ENCODE assay signal across 14 mouse cellular contexts in genomic region chr2:59652702-59653101, GRCm38 (mm10). TPM values are rescaled to one million over a fixed set of nuclear protein-coding genes. Genes with fewer than 3 reads are reported as not detected.
DNase-seq lines count a peak whose midpoint lies in the region; ATAC-seq and TF ChIP-seq lines count a peak whose summit lies in the region.
"Had no signal": no experiment of that assay in that cellular context is flagged by ENCODE, and none has a peak within 500 bp of the region (broad histone marks: within the 10 kb centered on the region; RNA-seq: fewer than 3 reads in every experiment).

No protein-coding gene starts in this region.

- no peak for TF ChIP-seq EP300 in liver, embryonic 14.5 days (IDR thresholded peaks at IDR 0.05; ENCODE audit: low read depth)

- peak; percentile 16; the same call in 1 of the 2 replicates for TF ChIP-seq CTCF in liver, embryonic 14.5 days (IDR thresholded peaks at IDR 0.05; ENCODE audit: low read depth)

- no peak for DNase-seq in forebrain, embryonic 11.5 days (ENCODE audit: low spot score)
- no peak for DNase-seq in liver, embryonic 14.5 days (ENCODE audit: low read depth in 3 of 3, low spot score in 3 of 3)
- no peak for DNase-seq in liver
- DNase-seq in forebrain, embryonic 14.5 days (ENCODE audit: low spot score) = no peak
- no peak for DNase-seq in left cerebral cortex, postnatal 25 days (ENCODE audit: low spot score in 2 of 2)
- DNase-seq in gastrocnemius, adult 18-20 months (ENCODE audit: low spot score) = no peak
- DNase-seq: cerebellum, postnatal 36 days; gastrocnemius, postnatal 25 days; heart, postnatal 10 days; left cerebral cortex, postnatal 4 days had no signal

- H3K4me2 ChIP-seq in forebrain, embryonic 11.5 days (ENCODE audit: low read depth, low read length, severe bottlenecking) = no peak overlapping the region
- no peak overlapping the region for H3K4me2 ChIP-seq in forebrain, embryonic 16.5 days (ENCODE audit: low read length)
- H3K4me2 ChIP-seq in liver, embryonic 14.5 days (ENCODE audit: low read depth) = no peak overlapping the region
- H3K4me2 ChIP-seq in forebrain, embryonic 14.5 days (ENCODE audit: low read length) = no peak overlapping the region
- no peak overlapping the region for H3K4me2 ChIP-seq in stomach, embryonic 16.5 days (ENCODE audit: low read depth, low read length)

- 66% methylated on average over 5 of the region's 5 CpGs for whole genome bisulfite sequencing in forebrain, embryonic 11.5 days
- 47% methylated on average over 5 of the region's 5 CpGs for WGBS in forebrain, embryonic 16.5 days
- WGBS in liver, embryonic 14.5 days (ENCODE audit: insufficient replicate concordance) = 32% methylated on average over 5 of the region's 5 CpGs
- 55% methylated on average over 5 of the region's 5 CpGs for WGBS in forebrain, embryonic 14.5 days
- 72% methylated on average over 5 of the region's 5 CpGs for WGBS in stomach, embryonic 16.5 days

- H3K4me1 ChIP-seq in forebrain, embryonic 11.5 days (replicated peaks; ENCODE audit: control insufficient read depth, insufficient read depth, low read length) = peaks cover 16% of the 10 kb centered on the region
- peaks cover 28% of the 10 kb centered on the region for H3K4me1 ChIP-seq in forebrain, embryonic 16.5 days (replicated peaks; ENCODE audit: control insufficient read depth, insufficient read depth, low read length)
- H3K4me1 ChIP-seq in liver, embryonic 14.5 days (replicated peaks; ENCODE audit: control insufficient read depth in 2 of 2, insufficient read depth in 2 of 2, low read length in 1 of 2) = no peaks in the 10 kb centered on the region
- H3K4me1 ChIP-seq in forebrain, embryonic 14.5 days (ENCODE audit: control insufficient read depth, insufficient read depth, low read length) = peaks cover 31% of the 10 kb centered on the region
- peaks cover 9% of the 10 kb centered on the region for H3K4me1 ChIP-seq in stomach, embryonic 16.5 days (ENCODE audit: control insufficient read depth, insufficient read depth, low read length)

- H3K27me3 ChIP-seq in forebrain, embryonic 11.5 days (ENCODE audit: control insufficient read depth, insufficient read depth, low read length) = 0 out of 2 replicates have a peak, but pooled peaks cover under 1% of the 10 kb centered on the region
- no peaks in the 10 kb centered on the region for H3K27me3 ChIP-seq in forebrain, embryonic 16.5 days (replicated peaks; ENCODE audit: control insufficient read depth, insufficient read depth, low read length)
- no peaks in the 10 kb centered on the region for H3K27me3 ChIP-seq in liver, embryonic 14.5 days (ENCODE audit: control insufficient read depth, insufficient read depth, low read length)
- H3K27me3 ChIP-seq in forebrain, embryonic 14.5 days (replicated peaks; ENCODE audit: control insufficient read depth, insufficient read depth, low read length) = no peaks in the 10 kb centered on the region
- H3K27me3 ChIP-seq in stomach, embryonic 16.5 days (ENCODE audit: control insufficient read depth, insufficient read depth, low read length) = no peaks in the 10 kb centered on the region

- no peak overlapping the region for H3K9ac ChIP-seq in forebrain, embryonic 11.5 days (ENCODE audit: low read length)
- H3K9ac ChIP-seq in forebrain, embryonic 16.5 days (replicated peaks; ENCODE audit: low read depth, low read length) = no peak overlapping the region
- no peak overlapping the region for H3K9ac ChIP-seq in liver, embryonic 14.5 days (replicated peaks)
- H3K9ac ChIP-seq in forebrain, embryonic 14.5 days (ENCODE audit: low read length) = no peak overlapping the region
- no peak overlapping the region for H3K9ac ChIP-seq in stomach, embryonic 16.5 days (ENCODE audit: low read length)

- no peaks in the 10 kb centered on the region for H3K36me3 ChIP-seq in forebrain, embryonic 11.5 days (ENCODE audit: control insufficient read depth, insufficient read depth, low read length)
- H3K36me3 ChIP-seq in forebrain, embryonic 16.5 days (ENCODE audit: control insufficient read depth, insufficient read depth) = no peaks in the 10 kb centered on the region
- no peaks in the 10 kb centered on the region for H3K36me3 ChIP-seq in liver, embryonic 14.5 days (replicated peaks; ENCODE audit: control insufficient read depth, insufficient read depth, low read depth)
- H3K36me3 ChIP-seq in forebrain, embryonic 14.5 days (ENCODE audit: control insufficient read depth, insufficient read depth, low read length) = no peaks in the 10 kb centered on the region
- H3K36me3 ChIP-seq in stomach, embryonic 16.5 days (ENCODE audit: control insufficient read depth, insufficient read depth, low read length) = no peaks in the 10 kb centered on the region

- no peak for ATAC-seq in forebrain, embryonic 11.5 days (replicated peaks; ENCODE audit: low FRiP score)
- ATAC-seq in forebrain, embryonic 16.5 days = no peak
- no peak for ATAC-seq in liver, embryonic 14.5 days (ENCODE audit: insufficient read depth)
- ATAC-seq in forebrain, embryonic 14.5 days = no peak
- no peak for ATAC-seq in stomach, embryonic 16.5 days (ENCODE audit: insufficient read depth, low FRiP score)

- H3K4me3 ChIP-seq in forebrain, embryonic 11.5 days (ENCODE audit: low read depth, low read length) = no peak overlapping the region
- no peak overlapping the region for H3K4me3 ChIP-seq in forebrain, embryonic 16.5 days (replicated peaks; ENCODE audit: low read length)
- H3K4me3 ChIP-seq in liver, embryonic 14.5 days (ENCODE audit: insufficient read depth in 1 of 2, low read depth in 2 of 2, low read length in 2 of 2) = no peak overlapping the region
- no peak overlapping the region for H3K4me3 ChIP-seq in forebrain, embryonic 14.5 days (ENCODE audit: low read depth, low read length)
- H3K4me3 ChIP-seq in stomach, embryonic 16.5 days (replicated peaks; ENCODE audit: low read length) = no peak overlapping the region
- H3K4me3 ChIP-seq: myocyte had no signal

- H3K27ac ChIP-seq in forebrain, embryonic 11.5 days (ENCODE audit: low read depth, low read length) = peak overlapping the region; percentile 57; the same call in 1 of the 2 replicates
- no peak overlapping the region for H3K27ac ChIP-seq in forebrain, embryonic 16.5 days (ENCODE audit: low read length)
- no peak overlapping the region for H3K27ac ChIP-seq in liver, embryonic 14.5 days
- peak overlapping the region; percentile 76; the same call in 1 of the 2 replicates for H3K27ac ChIP-seq in forebrain, embryonic 14.5 days (ENCODE audit: low read depth, low read length)
- H3K27ac ChIP-seq in stomach, embryonic 16.5 days (ENCODE audit: low read length) = 0 out of 2 replicates have a peak overlapping the region, but pooled peaks have one; percentile 16
- H3K27ac ChIP-seq: macrophage had no signal

- intact Hi-C loops in left cerebral cortex, postnatal 25 days (cut with DNase I) = no loop called here

- H3K9me3 ChIP-seq in forebrain, embryonic 11.5 days (ENCODE audit: control insufficient read depth, low read length) = no peaks in the 10 kb centered on the region
- no peaks in the 10 kb centered on the region for H3K9me3 ChIP-seq in forebrain, embryonic 16.5 days (ENCODE audit: control insufficient read depth, low read length)
- H3K9me3 ChIP-seq in liver, embryonic 14.5 days (ENCODE audit: control insufficient read depth, low read length) = no peaks in the 10 kb centered on the region
- no peaks in the 10 kb centered on the region for H3K9me3 ChIP-seq in forebrain, embryonic 14.5 days (replicated peaks; ENCODE audit: control insufficient read depth, low read length)
- no peaks in the 10 kb centered on the region for H3K9me3 ChIP-seq in stomach, embryonic 16.5 days (replicated peaks; ENCODE audit: control insufficient read depth, low read length)

RNA-seq across cellular contexts. Expression of gene Tanc1, which starts 40.9 kb away (rescaled TPM):
- polyA plus RNA-seq in forebrain, embryonic 11.5 days (2014; fragmentation: Nextera tagmentation; extraction: Ambion mirVana) = 21.0 and 22.7 TPM in 2 replicates
- 8.7 and 10.7 TPM in 2 replicates for polyA plus RNA-seq in forebrain, embryonic 16.5 days (2015; fragmentation: Nextera tagmentation; extraction: Ambion mirVana)
- polyA plus RNA-seq in liver, embryonic 14.5 days (2012; rRNA removed) = 1.1 TPM in 2 replicates
- 1.3 and 1.5 TPM in 2 replicates for polyA plus RNA-seq in liver, embryonic 14.5 days (2014; fragmentation: Nextera tagmentation; extraction: Ambion mirVana)
- 4.9 and 5.9 TPM in 2 replicates for polyA plus RNA-seq in forebrain, embryonic 14.5 days (2014; fragmentation: Nextera tagmentation; extraction: Ambion mirVana)
- 30.0 and 33.0 TPM in 2 replicates for polyA plus RNA-seq in stomach, embryonic 16.5 days (2015; fragmentation: Nextera tagmentation; extraction: Ambion mirVana)
- 10 to 100 TPM; 20.1 to 25.4 TPM for total RNA-seq in left cerebral cortex, postnatal 25 days (2021)
- total RNA-seq in gastrocnemius, adult 18-20 months (2021) = 1 to 10 TPM; 4.8 to 6.6 TPM

Comparison
In these comparisons a context has a peak if more than half of its experiments do, and no peak if none do; other contexts are left out.
1. H3K27ac ChIP-seq: peak in forebrain, embryonic 11.5 days (single experiment), forebrain, embryonic 14.5 days (single experiment) and stomach, embryonic 16.5 days (single experiment); none in forebrain, embryonic 16.5 days (single experiment) and liver, embryonic 14.5 days (single experiment).